Mouse (Mus musculus): ENCODE results near the gene Dab1.

- TF ChIP-seq E2F4 (IDR thresholded peaks at IDR 0.05; ENCODE audit: borderline replicate concordance, low read depth, low read length) (no peak), MYB (IDR thresholded peaks at IDR 0.05; ENCODE audit: low read depth, low read length) (no peak), ZMIZ1 (IDR thresholded peaks at IDR 0.05; ENCODE audit: low read depth, low read length) (no peak)
These were observed 587.5 kb downstream of the Dab1 start for GRCm38 (mm10) chr4:104206639-104207038.

Measured in MEL (cell line).